Mouse (Mus musculus) left cerebral cortex, postnatal 36 days (tissue): Measurements from ENCODE around the gene Csk. TPM values are rescaled to one million over a fixed set of nuclear protein-coding genes. Genes with fewer than 3 reads are reported as not detected.

ENCODE experiments used
- DNase-seq, 2 experiments: peaks; one replicate each; pipeline ENCODE4 v3.0.0; 2021 to 2022; ENCODE audit warnings: low spot score in 2 of 2, mixed read lengths in 1 of 2
- intact Hi-C: fragments of 180-260 bp; cut with DNase I; formaldehyde crosslinking; loops from one replicate; pipeline ENCODE4 v1.15.1; 2025
- total RNA-seq, 2 experiments: library from RNA; stranded (reverse); gene quantifications; 2 replicates each; pipeline ENCODE4 v1.2.3; 2021

The Csk gene
- 10 to 100 TPM; 36.7 to 38.6 TPM for total RNA-seq

- DNase-seq, result no peak
- intact Hi-C loops, result no loop called here
Observed at GRCm38 (mm10) chr9:57653283-57653682, at the start of gene Csk. Csk (minus strand) TSS chr9:57653631.

GRCm38 (mm10) chr9:57698466-57699150, 45.2 kb upstream of the Csk start:
- DNase-seq, result no peak
- intact Hi-C loops, result no loop called here

GRCm38 (mm10) chr9:57697380-57697779, 43.9 kb upstream of the Csk start:
- no peak for DNase-seq

GRCm38 (mm10) chr9:57696380-57697285, 43.2 kb upstream of the Csk start:
- intact Hi-C loops, result no loop called here
- DNase-seq, result peak; percentile 63 to 76

More at GRCm38 (mm10) chr9:57697380-57697779, 43.9 kb upstream of the Csk start:
- intact Hi-C loops, result no loop called here

- DNase-seq, result no peak
- intact Hi-C loops, result no loop called here
Observed at GRCm38 (mm10) chr9:57694108-57694507, 40.7 kb upstream of the Csk start.

- DNase-seq, result no peak
- intact Hi-C loops, result no loop called here
Observed at GRCm38 (mm10) chr9:57688606-57689005, 35.2 kb upstream of the Csk start.

GRCm38 (mm10) chr9:57688158-57688557, 34.7 kb upstream of the Csk start:
- DNase-seq, result no peak
- intact Hi-C loops, result no loop called here

GRCm38 (mm10) chr9:57687751-57688150, 34.3 kb upstream of the Csk start, which contains the start of gene Cyp1a1:
Cyp1a1 (plus strand) TSS chr9:57687928.
- intact Hi-C loops, result no loop called here
- no peak for DNase-seq

GRCm38 (mm10) chr9:57686011-57686410, 32.6 kb upstream of the Csk start:
- DNase-seq, result no peak
- intact Hi-C loops, result no loop called here

- DNase-seq, result no peak
- intact Hi-C loops, result no loop called here
Observed at GRCm38 (mm10) chr9:57683520-57683919, 30.1 kb upstream of the Csk start, which contains the start of gene Cyp1a2. Cyp1a2 (minus strand) TSS chr9:57683703.

- intact Hi-C loops, result no loop called here
- no peak for DNase-seq
Observed at GRCm38 (mm10) chr9:57681411-57681810, 28.0 kb upstream of the Csk start.

GRCm38 (mm10) chr9:57671500-57671899, 18.1 kb upstream of the Csk start:
- intact Hi-C loops, result loop anchor here (10.0 kb wide), 1 partner anchor 323 kb away; no protein-coding TSS in a partner anchor
- no peak for DNase-seq

- intact Hi-C loops, result loop anchor here (10.0 kb wide), 1 partner anchor 324 kb away; no protein-coding TSS in a partner anchor
Observed at GRCm38 (mm10) chr9:57671037-57671436, 17.6 kb upstream of the Csk start.

GRCm38 (mm10) chr9:57669566-57669965, 16.1 kb upstream of the Csk start:
- DNase-seq, result no peak
- intact Hi-C loops, result no loop called here

More at GRCm38 (mm10) chr9:57671037-57671436, 17.6 kb upstream of the Csk start:
- DNase-seq, result no peak

- intact Hi-C loops, result no loop called here
- DNase-seq, result no peak
Observed at GRCm38 (mm10) chr9:57668277-57668676, 14.8 kb upstream of the Csk start.

- DNase-seq, result no peak
- intact Hi-C loops, result no loop called here
Observed at GRCm38 (mm10) chr9:57667817-57668216, 14.4 kb upstream of the Csk start.

GRCm38 (mm10) chr9:57667136-57667535, 13.7 kb upstream of the Csk start:
- intact Hi-C loops, result no loop called here

GRCm38 (mm10) chr9:57666536-57666935, 13.1 kb upstream of the Csk start:
- intact Hi-C loops, result no loop called here
- no peak for DNase-seq

More at GRCm38 (mm10) chr9:57667136-57667535, 13.7 kb upstream of the Csk start:
- DNase-seq, result no peak

- intact Hi-C loops, result no loop called here
- DNase-seq, result no peak
Observed at GRCm38 (mm10) chr9:57664616-57665015, 11.2 kb upstream of the Csk start.

- intact Hi-C loops, result no loop called here
- no peak for DNase-seq
Observed at GRCm38 (mm10) chr9:57661552-57661951, 8.1 kb upstream of the Csk start.
